Mouse (Mus musculus) layer of hippocampus, adult 9-10 months (tissue): ENCODE measurements around the gene Cdkl5.

Experiments
- DNase-seq: peaks from one replicate; pipeline ENCODE4 v3.0.0; 2022; ENCODE audit warnings: low spot score

The Cdkl5 gene

GRCm38 (mm10) chrX:160994543-160995121 lies at the start of gene Cdkl5:
Cdkl5 (minus strand) TSS chrX:160994704.
- peak; percentile 88 for DNase-seq

GRCm38 (mm10) chrX:161033235-161033803 lies 38.8 kb upstream of the Cdkl5 start:
- peak; percentile 24 for DNase-seq

- no peak for DNase-seq
These were observed 37.9 kb upstream of the Cdkl5 start for GRCm38 (mm10) chrX:161032423-161032822.

GRCm38 (mm10) chrX:161030233-161030632 lies 35.7 kb upstream of the Cdkl5 start:
- DNase-seq: no peak

- no peak for DNase-seq
These were observed 30.0 kb upstream of the Cdkl5 start for GRCm38 (mm10) chrX:161024475-161024874.

- DNase-seq: no peak
These were observed 27.0 kb upstream of the Cdkl5 start for GRCm38 (mm10) chrX:161021548-161021947.

GRCm38 (mm10) chrX:161018179-161018578 lies 23.7 kb upstream of the Cdkl5 start:
- no peak for DNase-seq

GRCm38 (mm10) chrX:161006272-161006671 lies 11.8 kb upstream of the Cdkl5 start:
- DNase-seq: no peak

GRCm38 (mm10) chrX:160996051-160996450 lies 1.5 kb upstream of the Cdkl5 start:
- no peak for DNase-seq

- DNase-seq: no peak
These were observed 695 bp upstream of the Cdkl5 start for GRCm38 (mm10) chrX:160995131-160995667.

GRCm38 (mm10) chrX:160993749-160994539 lies 560 bp downstream of the Cdkl5 start:
- DNase-seq: no peak

- DNase-seq: no peak
These were observed 1.8 kb downstream of the Cdkl5 start for GRCm38 (mm10) chrX:160992703-160993102.

GRCm38 (mm10) chrX:160990276-160990675 lies 4.2 kb downstream of the Cdkl5 start:
- no peak for DNase-seq

GRCm38 (mm10) chrX:160977919-160978318 lies 16.6 kb downstream of the Cdkl5 start:
- no peak for DNase-seq

- DNase-seq: no peak
These were observed 22.4 kb downstream of the Cdkl5 start for GRCm38 (mm10) chrX:160971991-160972545.

- DNase-seq: no peak
These were observed 35.8 kb downstream of the Cdkl5 start for GRCm38 (mm10) chrX:160958593-160959131.

GRCm38 (mm10) chrX:160949583-160949982 lies 44.9 kb downstream of the Cdkl5 start:
- no peak for DNase-seq

GRCm38 (mm10) chrX:160944722-160945121 lies 49.8 kb downstream of the Cdkl5 start:
- DNase-seq: no peak

- DNase-seq: no peak
These were observed 59.0 kb downstream of the Cdkl5 start for GRCm38 (mm10) chrX:160935541-160935940.

- no peak for DNase-seq
These were observed 63.8 kb downstream of the Cdkl5 start for GRCm38 (mm10) chrX:160930656-160931055.

- DNase-seq: no peak
These were observed 65.6 kb downstream of the Cdkl5 start for GRCm38 (mm10) chrX:160928870-160929269.

- no peak for DNase-seq
These were observed 75.4 kb downstream of the Cdkl5 start for GRCm38 (mm10) chrX:160919022-160919637.
